Mouse (Mus musculus) brain, embryonic 14.5 days (tissue): ENCODE results near the gene Tyrobp.

Source experiments
- CTCF ChIP-seq: fragments of 200-500 bp; IDR thresholded peaks from 2 replicates; pipeline ENCODE4 v1.5.1; 2012; ENCODE audit warnings: inconsistent platforms, mild to moderate bottlenecking, moderate library complexity, borderline replicate concordance; ENCODE audit not compliant: insufficient read depth, insufficient read length; ENCODE audit errors: extremely low read depth
- POLR2A ChIP-seq: fragments of 200-500 bp; IDR thresholded peaks from 2 replicates; pipeline ENCODE4 v1.6.1; 2012; ENCODE audit warnings: mild to moderate bottlenecking, inconsistent platforms, borderline replicate concordance; ENCODE audit not compliant: poor library complexity, insufficient read depth, insufficient read length, severe bottlenecking; ENCODE audit errors: extremely low read depth

- TF ChIP-seq POLR2A (no peak), CTCF (no peak)
Measured at GRCm38 (mm10) chr7:30421175-30421889, 7.8 kb downstream of the Tyrobp start, which contains the start of gene Nfkbid.
